Mouse (Mus musculus): Measurements from ENCODE around the gene Trim43a. TPM values are rescaled to one million over a fixed set of nuclear protein-coding genes. Genes with fewer than 3 reads are reported as not detected.

Gene Trim43a
- 0.13 and 0.25 TPM in 2 replicates for polyA plus RNA-seq (2012; rRNA removed)

DNA sequence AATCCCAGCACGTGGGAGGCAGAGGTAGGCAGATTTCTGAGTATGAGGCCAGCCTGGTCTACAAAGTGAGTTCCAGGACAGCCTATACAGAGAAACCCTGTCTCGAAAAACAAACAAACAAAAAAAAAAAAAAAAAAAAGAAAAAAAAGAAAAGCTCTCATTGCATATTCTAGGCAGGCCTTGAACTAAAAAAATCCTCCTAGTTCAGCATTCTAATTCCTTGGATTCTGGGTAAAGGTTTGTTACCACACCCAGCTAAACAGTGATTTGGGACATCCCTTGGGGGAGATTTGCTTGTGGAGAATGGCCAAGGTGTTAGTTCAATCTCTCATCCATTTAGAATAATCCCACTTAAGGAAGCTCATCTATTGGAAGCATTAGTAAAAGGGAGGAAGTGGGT is at the start of gene Trim43a:
Trim43a (plus strand) TSS at position 301 of the 400 bp plus-strand sequence.

DNA sequence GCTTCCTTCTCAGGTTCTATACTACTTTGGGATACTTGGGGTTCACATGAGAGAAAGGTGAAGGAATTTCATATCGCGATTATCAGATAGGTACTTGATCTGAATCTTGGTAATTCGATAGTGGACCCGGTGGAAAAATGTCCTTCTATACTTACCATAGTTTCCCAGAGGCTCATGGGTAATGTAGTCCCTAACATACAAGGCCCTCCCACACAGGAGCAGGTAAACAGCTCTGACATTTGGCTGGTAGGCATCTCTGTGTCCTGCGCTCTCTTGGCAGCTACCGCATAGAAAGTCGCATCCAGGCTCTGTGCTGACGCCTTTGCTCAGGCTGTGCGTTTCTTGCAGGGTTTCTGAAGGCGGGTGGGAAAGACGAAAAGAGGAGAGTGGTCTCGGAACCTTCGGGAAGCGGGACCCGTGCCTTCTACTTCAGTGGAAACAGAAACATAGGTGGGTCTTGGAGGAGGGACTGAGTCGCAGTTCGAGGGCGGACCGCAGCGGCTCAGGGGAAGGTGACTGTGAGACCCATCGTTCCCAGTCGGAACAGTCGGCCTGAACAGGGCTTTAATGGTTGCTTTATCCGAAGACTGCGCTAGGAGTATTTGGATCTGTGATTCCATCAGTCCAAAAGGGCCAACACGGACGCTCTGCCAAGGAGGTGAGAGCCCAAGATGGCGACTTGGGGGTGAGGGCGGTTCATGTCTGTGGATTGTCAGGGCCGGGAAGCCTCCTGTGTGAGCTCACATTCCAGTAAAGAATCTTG is 32.7 kb upstream of the Trim43a start, which contains the start of gene Zfp949:
Zfp949 (plus strand) TSS at position 170 of the 763 bp plus-strand sequence.

Other genes starting within 250 kb of the Trim43a start
- 42.9 and 46.7 TPM in 2 replicates for gene Snx14, start 141.9 kb upstream of the Trim43a start, polyA plus RNA-seq (2012; rRNA removed)
- gene Gm20537, start 124.3 kb upstream of the Trim43a start, polyA plus RNA-seq (2012; rRNA removed), result 0.37 and 1.5 TPM in 2 replicates
- 36.0 and 48.3 TPM in 2 replicates for gene Syncrip, start 98.3 kb upstream of the Trim43a start, polyA plus RNA-seq (2012; rRNA removed)
- 13.3 and 14.5 TPM in 2 replicates for gene Zfp949, start 32.9 kb upstream of the Trim43a start, polyA plus RNA-seq (2012; rRNA removed)
- 29.3 and 30.1 TPM in 2 replicates for gene Mthfsl, start 139.4 kb downstream of the Trim43a start, polyA plus RNA-seq (2012; rRNA removed)
- not detected in 2 replicates for gene Bcl2a1d, start 151.0 kb downstream of the Trim43a start, polyA plus RNA-seq (2012; rRNA removed)